Mouse (Mus musculus): Measurements from ENCODE around the gene Mex3d. TPM values are rescaled to one million over a fixed set of nuclear protein-coding genes. Genes with fewer than 3 reads are reported as not detected.

Mex3d gene
- polyA plus RNA-seq, 1 experiment from 2014 or later = 6.1 TPM

GRCm38 (mm10) chr10:80398174-80398535 is 10.7 kb upstream of the Mex3d start:
- ATAC-seq (ENCODE audit: insufficient number of reproducible peaks, low FRiP score) = no peak
- 0% methylated on average over 1 of the region's 1 CpGs for WGBS
- peaks cover 64% of the 10 kb centered on the region for H3K36me3 ChIP-seq

GRCm38 (mm10) chr10:80397524-80398173 is 10.2 kb upstream of the Mex3d start:
- Histone ChIP-seq H3K27ac (ENCODE audit: poor library complexity, severe bottlenecking) (peak overlapping the region; percentile 39; the same call in 1 of the 2 replicates), H3K36me3 (peaks cover 64% of the 10 kb centered on the region)
- ATAC-seq (ENCODE audit: insufficient number of reproducible peaks, low FRiP score) = no peak

More at GRCm38 (mm10) chr10:80398174-80398535, 10.7 kb upstream of the Mex3d start:
- H3K9me3 ChIP-seq (replicated peaks) = no peaks in the 10 kb centered on the region
- no peaks in the 10 kb centered on the region for H3K27me3 ChIP-seq (replicated peaks)
- H3K4me3 ChIP-seq = peak overlapping the region; percentile 68
- H3K9ac ChIP-seq = peak overlapping the region; percentile 87
- H3K27ac ChIP-seq (ENCODE audit: poor library complexity, severe bottlenecking) = peak overlapping the region; percentile 98
- H3K4me1 ChIP-seq (replicated peaks) = peaks cover 36% of the 10 kb centered on the region
- H3K4me2 ChIP-seq = peak overlapping the region; percentile 81

GRCm38 (mm10) chr10:80396822-80397523 is 9.5 kb upstream of the Mex3d start:
- Histone ChIP-seq H3K27ac (ENCODE audit: poor library complexity, severe bottlenecking) (0 out of 2 replicates have a peak overlapping the region, but pooled peaks have one; percentile 14), H3K36me3 (peaks cover 65% of the 10 kb centered on the region), H3K9ac (peak overlapping the region; percentile 87), H3K4me3 (peak overlapping the region; percentile 68), H3K9me3 (replicated peaks) (no peaks in the 10 kb centered on the region), H3K4me1 (replicated peaks) (peaks cover 36% of the 10 kb centered on the region), H3K4me2 (peak overlapping the region; percentile 81), H3K27me3 (replicated peaks) (no peaks in the 10 kb centered on the region)
- no peak for ATAC-seq (ENCODE audit: insufficient number of reproducible peaks, low FRiP score)
- 86% methylated on average over 11 of the region's 11 CpGs for WGBS

More at GRCm38 (mm10) chr10:80397524-80398173, 10.2 kb upstream of the Mex3d start:
- peak overlapping the region; percentile 87 for H3K9ac ChIP-seq
- H3K4me3 ChIP-seq = peak overlapping the region; percentile 68
- H3K27me3 ChIP-seq (replicated peaks) = no peaks in the 10 kb centered on the region
- 54% methylated on average over 8 of the region's 8 CpGs for WGBS
- H3K9me3 ChIP-seq (replicated peaks) = no peaks in the 10 kb centered on the region
- H3K4me2 ChIP-seq = peak overlapping the region; percentile 81
- peaks cover 36% of the 10 kb centered on the region for H3K4me1 ChIP-seq (replicated peaks)

GRCm38 (mm10) chr10:80395025-80395627 is 7.7 kb upstream of the Mex3d start:
- H3K4me1 ChIP-seq (replicated peaks) = peaks cover 24% of the 10 kb centered on the region
- no peaks in the 10 kb centered on the region for H3K9me3 ChIP-seq (replicated peaks)
- no peak overlapping the region for H3K4me3 ChIP-seq
- H3K4me2 ChIP-seq = no peak overlapping the region
- WGBS = 94% methylated on average over 35 of the region's 35 CpGs
- peaks cover 73% of the 10 kb centered on the region for H3K36me3 ChIP-seq
- H3K9ac ChIP-seq = no peak overlapping the region
- H3K27me3 ChIP-seq (replicated peaks) = no peaks in the 10 kb centered on the region
- no peak for ATAC-seq (ENCODE audit: insufficient number of reproducible peaks, low FRiP score)
- no peak overlapping the region for H3K27ac ChIP-seq (ENCODE audit: poor library complexity, severe bottlenecking)

- H3K4me2 ChIP-seq = no peak overlapping the region
- ATAC-seq (ENCODE audit: insufficient number of reproducible peaks, low FRiP score) = no peak
- H3K9me3 ChIP-seq (replicated peaks) = no peaks in the 10 kb centered on the region
- peaks cover 77% of the 10 kb centered on the region for H3K36me3 ChIP-seq
- peaks cover 27% of the 10 kb centered on the region for H3K4me1 ChIP-seq (replicated peaks)
- H3K27me3 ChIP-seq (replicated peaks) = no peaks in the 10 kb centered on the region
- WGBS = 87% methylated on average over 5 of the region's 5 CpGs
- no peak overlapping the region for H3K9ac ChIP-seq
- H3K4me3 ChIP-seq = no peak overlapping the region
- no peak overlapping the region for H3K27ac ChIP-seq (ENCODE audit: poor library complexity, severe bottlenecking)
Measured at GRCm38 (mm10) chr10:80392687-80393086, 5.2 kb upstream of the Mex3d start.

GRCm38 (mm10) chr10:80390697-80391096 is 3.2 kb upstream of the Mex3d start:
- Histone ChIP-seq H3K36me3 (peaks cover 60% of the 10 kb centered on the region), H3K9me3 (replicated peaks) (no peaks in the 10 kb centered on the region), H3K4me1 (replicated peaks) (peaks cover 17% of the 10 kb centered on the region), H3K4me2 (no peak overlapping the region), H3K4me3 (no peak overlapping the region), H3K9ac (no peak overlapping the region), H3K27ac (ENCODE audit: poor library complexity, severe bottlenecking) (no peak overlapping the region), H3K27me3 (replicated peaks) (no peaks in the 10 kb centered on the region)
- 83% methylated on average over 9 of the region's 9 CpGs for WGBS
- ATAC-seq (ENCODE audit: insufficient number of reproducible peaks, low FRiP score) = no peak

GRCm38 (mm10) chr10:80389185-80389708 is 1.8 kb upstream of the Mex3d start:
- 65% methylated on average over 4 of the region's 4 CpGs for WGBS
- ATAC-seq (ENCODE audit: insufficient number of reproducible peaks, low FRiP score) = no peak
- peaks cover 51% of the 10 kb centered on the region for H3K36me3 ChIP-seq

GRCm38 (mm10) chr10:80388731-80389130 is 1.3 kb upstream of the Mex3d start:
- H3K36me3 ChIP-seq = peaks cover 49% of the 10 kb centered on the region

More at GRCm38 (mm10) chr10:80389185-80389708, 1.8 kb upstream of the Mex3d start:
- H3K27ac ChIP-seq (ENCODE audit: poor library complexity, severe bottlenecking) = no peak overlapping the region
- H3K27me3 ChIP-seq (replicated peaks) = no peaks in the 10 kb centered on the region
- no peak overlapping the region for H3K9ac ChIP-seq
- no peak overlapping the region for H3K4me3 ChIP-seq
- peaks cover 32% of the 10 kb centered on the region for H3K4me1 ChIP-seq (replicated peaks)
- no peaks in the 10 kb centered on the region for H3K9me3 ChIP-seq (replicated peaks)
- no peak overlapping the region for H3K4me2 ChIP-seq

GRCm38 (mm10) chr10:80386735-80387471 is 556 bp downstream of the Mex3d start:
- H3K9ac ChIP-seq = peak overlapping the region; percentile 98
- H3K4me3 ChIP-seq = peak overlapping the region; percentile 94
- H3K4me1 ChIP-seq (replicated peaks) = peaks cover 38% of the 10 kb centered on the region
- H3K36me3 ChIP-seq = peaks cover 49% of the 10 kb centered on the region
- no peak for ATAC-seq (ENCODE audit: insufficient number of reproducible peaks, low FRiP score)
- no peaks in the 10 kb centered on the region for H3K9me3 ChIP-seq (replicated peaks)
- 2% methylated on average over 91 of the region's 94 CpGs for WGBS
- no peaks in the 10 kb centered on the region for H3K27me3 ChIP-seq (replicated peaks)
- peak overlapping the region; percentile 95 for H3K4me2 ChIP-seq
- H3K27ac ChIP-seq (ENCODE audit: poor library complexity, severe bottlenecking) = peak overlapping the region; percentile 68

More at GRCm38 (mm10) chr10:80388731-80389130, 1.3 kb upstream of the Mex3d start:
- Histone ChIP-seq H3K4me1 (replicated peaks) (peaks cover 35% of the 10 kb centered on the region), H3K4me2 (peak overlapping the region; percentile 95; the same call in 1 of the 2 replicates), H3K27ac (ENCODE audit: poor library complexity, severe bottlenecking) (no peak overlapping the region), H3K4me3 (0 out of 2 replicates have a peak overlapping the region, but pooled peaks have one; percentile 94), H3K27me3 (replicated peaks) (no peaks in the 10 kb centered on the region), H3K9ac (peak overlapping the region; percentile 77; the same call in 1 of the 2 replicates), H3K9me3 (replicated peaks) (no peaks in the 10 kb centered on the region)
- 30% methylated on average over 2 of the region's 2 CpGs for WGBS
- ATAC-seq (ENCODE audit: insufficient number of reproducible peaks, low FRiP score) = no peak

GRCm38 (mm10) chr10:80385811-80386734 is 1.4 kb downstream of the Mex3d start:
- WGBS = 1% methylated on average over 34 of the region's 34 CpGs
- peaks cover 49% of the 10 kb centered on the region for H3K36me3 ChIP-seq

More at GRCm38 (mm10) chr10:80385811-80386734, 1.4 kb downstream of the Mex3d start:
- Histone ChIP-seq H3K4me3 (peak overlapping the region; percentile 94), H3K9me3 (replicated peaks) (no peaks in the 10 kb centered on the region), H3K4me1 (replicated peaks) (peaks cover 38% of the 10 kb centered on the region), H3K27me3 (replicated peaks) (no peaks in the 10 kb centered on the region), H3K9ac (peak overlapping the region; percentile 98), H3K4me2 (peak overlapping the region; percentile 95), H3K27ac (ENCODE audit: poor library complexity, severe bottlenecking) (peak overlapping the region; percentile 68)
- peak; percentile 37 for ATAC-seq (ENCODE audit: insufficient number of reproducible peaks, low FRiP score)

Data from heart, embryonic 12.5 days (tissue).